In the genomic region with DNA sequence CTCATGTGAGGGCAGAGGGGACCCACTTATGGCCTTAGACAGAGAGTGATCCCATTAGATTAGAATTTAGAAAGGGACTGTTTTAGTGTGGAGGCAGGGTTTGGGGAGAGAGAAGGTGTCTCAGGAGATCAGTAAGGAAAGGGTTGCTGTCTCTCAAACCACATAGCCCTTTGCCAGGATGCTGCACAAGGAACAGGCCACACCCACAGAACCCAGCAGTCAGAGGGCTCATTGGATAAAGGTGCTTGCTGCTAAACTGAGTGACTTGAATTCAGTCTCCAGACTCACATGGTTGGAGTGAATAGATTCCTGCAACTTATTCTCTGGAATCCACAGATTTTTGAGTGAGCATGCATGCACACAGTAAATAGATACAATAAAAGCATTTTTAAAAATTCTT, we compare ENCODE assay signal across 16 mouse cellular contexts. TPM values are rescaled to one million over a fixed set of nuclear protein-coding genes. Genes with fewer than 3 reads are reported as not detected.
A peak's percentile ranks its signal among the peaks of the same experiment; 100 is the strongest.
DNase-seq lines count a peak whose midpoint lies in the region; ATAC-seq lines count a peak whose summit lies in the region.
"Had no signal": no experiment of that assay in that cellular context is flagged by ENCODE, and none has a peak within 500 bp of the region (broad histone marks: within the 10 kb centered on the region; RNA-seq: fewer than 3 reads in every experiment).

No protein-coding gene starts in this region.

- no peak overlapping the region for H3K9ac ChIP-seq in hindbrain, embryonic 13.5 days
- H3K9ac ChIP-seq in hindbrain, embryonic 12.5 days = no peak overlapping the region
- no peak overlapping the region for H3K9ac ChIP-seq in embryonic facial prominence, embryonic 11.5 days (replicated peaks; ENCODE audit: low read length)
- H3K9ac ChIP-seq: liver, embryonic 12.5 days; neural tube, embryonic 12.5 days had no signal

- peak; percentile 5 for DNase-seq in lung, postnatal 10 days
- DNase-seq in lung, postnatal 25 days (ENCODE audit: low spot score) = no peak
- DNase-seq in ES-CJ7 (ENCODE audit: low read depth, low spot score) = peak; percentile 58
- DNase-seq in embryonic facial prominence, embryonic 11.5 days (ENCODE audit: low spot score) = peak; percentile 8
- no peak for DNase-seq in spleen, adult 12 weeks (ENCODE audit: low spot score)
- no peak for DNase-seq in spleen, postnatal 14 days (ENCODE audit: low spot score in 2 of 2)
- DNase-seq: B cell, adult 2 months; cerebellum, adult 9-10 months; gastrocnemius, postnatal 10 days; heart, adult 2 months; kidney, adult 2 months; kidney, postnatal 36 days had no signal

- H3K4me3 ChIP-seq in hindbrain, embryonic 13.5 days = no peak overlapping the region
- H3K4me3 ChIP-seq in hindbrain, embryonic 12.5 days = no peak overlapping the region
- H3K4me3 ChIP-seq in embryonic facial prominence, embryonic 11.5 days (ENCODE audit: low read depth, low read length) = no peak overlapping the region
- H3K4me3 ChIP-seq: heart, adult 2 months; liver, embryonic 12.5 days; neural tube, embryonic 12.5 days had no signal

- H3K27me3 ChIP-seq in hindbrain, embryonic 13.5 days = no peaks in the 10 kb centered on the region
- H3K27me3 ChIP-seq in hindbrain, embryonic 12.5 days = no peaks in the 10 kb centered on the region
- no peaks in the 10 kb centered on the region for H3K27me3 ChIP-seq in embryonic facial prominence, embryonic 11.5 days (ENCODE audit: control insufficient read depth, insufficient read depth, low read length)
- H3K27me3 ChIP-seq: liver, embryonic 12.5 days; neural tube, embryonic 12.5 days had no signal

- no peaks in the 10 kb centered on the region for H3K36me3 ChIP-seq in hindbrain, embryonic 13.5 days
- no peaks in the 10 kb centered on the region for H3K36me3 ChIP-seq in hindbrain, embryonic 12.5 days
- H3K36me3 ChIP-seq in embryonic facial prominence, embryonic 11.5 days (replicated peaks; ENCODE audit: control insufficient read depth, insufficient read depth, low read depth, low read length) = no peaks in the 10 kb centered on the region
- H3K36me3 ChIP-seq: liver, embryonic 12.5 days; neural tube, embryonic 12.5 days had no signal

- H3K4me1 ChIP-seq in hindbrain, embryonic 13.5 days (replicated peaks) = peaks cover 20% of the 10 kb centered on the region
- 0 out of 2 replicates have a peak, but pooled peaks cover 3% of the 10 kb centered on the region for H3K4me1 ChIP-seq in hindbrain, embryonic 12.5 days
- H3K4me1 ChIP-seq in embryonic facial prominence, embryonic 11.5 days (ENCODE audit: control insufficient read depth, insufficient read depth, low read length) = no peaks in the 10 kb centered on the region
- H3K4me1 ChIP-seq: liver, embryonic 12.5 days; neural tube, embryonic 12.5 days had no signal

- ATAC-seq in hindbrain, embryonic 13.5 days (ENCODE audit: low FRiP score) = no peak
- ATAC-seq in hindbrain, embryonic 12.5 days (ENCODE audit: low FRiP score) = no peak
- ATAC-seq in embryonic facial prominence, embryonic 11.5 days (replicated peaks; ENCODE audit: insufficient number of reproducible peaks, low FRiP score, low TSS enrichment, low read depth) = no peak
- ATAC-seq: liver, embryonic 12.5 days had no signal

- H3K4me2 ChIP-seq in hindbrain, embryonic 13.5 days = no peak overlapping the region
- H3K4me2 ChIP-seq in hindbrain, embryonic 12.5 days (replicated peaks) = no peak overlapping the region
- no peak overlapping the region for H3K4me2 ChIP-seq in embryonic facial prominence, embryonic 11.5 days (ENCODE audit: low read depth, low read length)
- H3K4me2 ChIP-seq: liver, embryonic 12.5 days; neural tube, embryonic 12.5 days had no signal

- H3K27ac ChIP-seq in hindbrain, embryonic 13.5 days = 0 out of 2 replicates have a peak overlapping the region, but pooled peaks have one; percentile 48
- no peak overlapping the region for H3K27ac ChIP-seq in hindbrain, embryonic 12.5 days
- H3K27ac ChIP-seq in embryonic facial prominence, embryonic 11.5 days (replicated peaks; ENCODE audit: low read depth, low read length) = no peak overlapping the region
- H3K27ac ChIP-seq: heart, adult 2 months; liver, embryonic 12.5 days; neural tube, embryonic 12.5 days had no signal

- no peaks in the 10 kb centered on the region for H3K9me3 ChIP-seq in hindbrain, embryonic 13.5 days
- no peaks in the 10 kb centered on the region for H3K9me3 ChIP-seq in hindbrain, embryonic 12.5 days (replicated peaks)
- no peaks in the 10 kb centered on the region for H3K9me3 ChIP-seq in embryonic facial prominence, embryonic 11.5 days (replicated peaks; ENCODE audit: control insufficient read depth, low read length)
- H3K9me3 ChIP-seq: liver, embryonic 12.5 days; neural tube, embryonic 12.5 days had no signal

RNA-seq across cellular contexts. Expression of a gene that starts 24.0 kb away (rescaled TPM):
- polyA plus RNA-seq in hindbrain, embryonic 13.5 days (2015; fragmentation: Nextera tagmentation; extraction: Ambion mirVana) = 9.3 and 9.6 TPM in 2 replicates
- 3.0 and 3.7 TPM in 2 replicates for polyA plus RNA-seq in hindbrain, embryonic 12.5 days (2016; fragmentation: Nextera tagmentation; extraction: Ambion mirVana)
- polyA plus RNA-seq in embryonic facial prominence, embryonic 11.5 days (2014; fragmentation: Nextera tagmentation; extraction: Ambion mirVana) = 5.4 and 6.0 TPM in 2 replicates

RNA-seq across cellular contexts. Expression of a gene that starts 54.6 kb away (rescaled TPM):
- polyA plus RNA-seq in hindbrain, embryonic 13.5 days (2015; fragmentation: Nextera tagmentation; extraction: Ambion mirVana) = 0.63 and 1.2 TPM in 2 replicates
- polyA plus RNA-seq in hindbrain, embryonic 12.5 days (2016; fragmentation: Nextera tagmentation; extraction: Ambion mirVana) = 1.3 and 6.3 TPM in 2 replicates
- 1.2 and 2.0 TPM in 2 replicates for polyA plus RNA-seq in embryonic facial prominence, embryonic 11.5 days (2014; fragmentation: Nextera tagmentation; extraction: Ambion mirVana)

Comparison
In these comparisons a context has a peak if more than half of its experiments do, and no peak if none do; other contexts are left out.
1. DNase-seq: peak in lung, postnatal 10 days (single experiment), ES-CJ7 (single experiment) and embryonic facial prominence, embryonic 11.5 days (single experiment); none in lung, postnatal 25 days (single experiment), spleen, adult 12 weeks (single experiment) and spleen, postnatal 14 days (0 of 2).